Mouse (Mus musculus) cerebellum, adult 11-12 months (tissue): ENCODE results near the gene Arhgap28.
"Not testable (repeated sequence)": the region's sequence is repeated elsewhere in the genome, so short reads cannot be mapped to it uniquely, and the experiment has no call there.

Experiments
- DNase-seq: peaks from one replicate; pipeline ENCODE4 v3.0.0; 2022

The Arhgap28 gene

DNA sequence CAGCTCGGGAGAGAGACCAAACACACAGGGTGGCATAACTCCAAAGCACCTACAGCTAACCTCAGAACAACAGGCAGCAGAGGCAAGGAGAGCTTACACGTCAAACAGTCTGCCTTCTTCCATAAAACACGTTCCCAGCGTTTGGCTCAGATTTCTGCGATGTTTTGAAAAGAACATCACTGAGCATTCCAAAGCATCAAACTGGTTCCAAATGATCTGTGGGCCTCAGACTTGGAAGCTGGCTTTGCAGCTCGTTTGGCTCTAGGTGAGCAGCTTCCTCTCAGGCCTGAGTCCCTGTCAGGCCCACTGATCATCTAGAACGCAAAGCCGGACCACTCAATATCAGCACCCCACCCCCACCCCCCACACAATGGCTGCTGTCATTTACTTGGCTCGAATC, 137.9 kb downstream of the Arhgap28 start:
- no peak for DNase-seq

DNA sequence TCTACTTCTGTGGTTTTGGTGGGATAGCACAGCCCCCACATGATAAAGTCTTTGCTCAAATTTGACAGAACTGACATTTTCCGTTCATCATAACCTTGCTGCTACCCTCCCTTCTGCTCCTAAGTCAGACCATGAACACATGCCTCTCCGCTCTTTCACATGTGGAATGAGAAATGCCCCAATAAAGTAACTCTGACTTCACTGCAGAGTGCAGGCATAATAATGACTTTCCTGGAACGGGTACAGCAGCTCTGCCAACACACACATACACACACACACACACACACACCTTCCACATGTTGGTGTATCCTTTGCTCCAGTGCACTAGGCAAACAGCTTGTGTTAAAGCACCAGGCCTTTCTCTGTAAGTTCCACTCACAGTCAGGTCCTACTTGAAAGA, 139.0 kb downstream of the Arhgap28 start:
- no peak for DNase-seq

DNA sequence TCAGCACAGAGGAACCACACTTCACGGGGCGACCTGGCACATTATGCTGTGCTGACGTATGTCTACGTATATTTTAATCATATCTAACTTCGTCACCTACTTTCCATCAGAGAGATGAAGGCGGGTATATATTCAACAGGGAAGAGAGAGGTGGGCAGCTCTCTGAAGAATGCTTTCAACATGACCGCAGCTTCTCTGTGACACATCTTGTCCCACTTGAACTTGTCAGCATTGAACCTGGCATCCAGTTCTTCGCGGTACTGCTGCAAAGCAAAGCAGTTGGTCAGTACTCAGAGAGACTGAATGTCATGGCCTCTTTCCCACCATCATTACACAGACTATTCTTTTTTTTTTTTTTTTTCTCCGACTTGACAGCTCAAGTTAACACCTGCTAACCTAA, 139.6 kb downstream of the Arhgap28 start:
- no peak for DNase-seq

DNA sequence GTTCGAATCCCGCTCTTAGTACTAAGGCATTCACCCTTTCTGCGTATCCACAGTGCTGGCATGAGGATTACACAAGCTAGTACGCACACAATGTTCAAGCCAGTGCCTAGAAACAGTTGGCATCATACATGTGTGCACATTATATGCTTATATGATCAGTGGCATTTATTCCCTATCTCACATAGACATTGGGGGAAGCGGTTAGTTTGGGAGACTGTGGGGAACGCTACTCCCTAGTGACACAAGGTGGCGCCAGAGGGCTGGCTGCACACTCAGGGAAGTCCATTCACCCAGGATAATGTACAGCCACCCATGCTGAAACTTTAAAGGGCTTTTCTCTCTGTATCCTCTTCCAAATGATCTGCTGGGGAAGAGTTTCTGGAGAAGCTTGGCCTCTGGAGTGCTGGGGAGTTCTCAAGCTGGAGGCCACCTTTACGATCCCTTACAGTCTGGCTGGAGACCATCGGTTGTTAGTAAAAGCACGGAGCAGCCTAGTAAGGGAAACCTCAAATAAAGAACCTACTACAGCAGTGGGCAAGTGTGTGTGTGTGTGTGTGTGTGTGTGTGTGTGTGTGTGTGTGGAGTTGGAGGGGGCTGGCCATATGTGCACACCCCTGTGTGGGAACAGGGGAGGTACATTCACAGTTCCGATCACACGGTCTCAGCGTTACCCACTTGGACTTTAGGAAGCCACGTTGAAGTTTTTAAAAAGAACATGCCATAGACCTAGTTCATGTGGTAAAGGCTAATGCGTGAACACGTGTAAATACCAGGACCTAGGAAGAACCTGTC, 142.0 kb downstream of the Arhgap28 start:
- DNase-seq: peak; percentile 19

DNA sequence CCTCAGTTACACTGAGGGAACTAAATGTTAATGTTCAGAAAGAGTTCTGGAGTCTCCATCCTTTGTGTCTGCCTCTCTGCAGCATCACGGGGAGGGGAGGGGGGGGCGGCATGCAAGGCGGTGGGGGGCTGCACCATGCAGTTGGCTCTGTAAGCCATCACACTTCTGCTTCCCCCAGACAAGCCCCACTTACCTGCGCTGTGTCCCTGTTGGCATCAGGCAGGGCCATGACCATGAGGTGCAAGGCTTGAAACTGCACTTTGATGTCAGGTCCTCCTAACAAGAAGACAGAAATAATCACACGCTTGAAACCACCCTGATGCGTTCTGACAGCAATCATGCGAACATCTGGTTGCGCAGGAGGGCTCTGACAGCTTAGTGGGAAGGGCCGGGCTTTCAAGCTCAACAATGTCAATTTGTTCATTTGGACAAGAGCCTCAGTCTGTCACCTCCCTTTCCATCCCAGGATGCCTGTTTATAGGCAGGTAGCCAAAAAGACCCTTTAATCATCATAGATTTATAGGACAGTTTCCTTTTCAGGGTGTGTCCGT, 142.8 kb downstream of the Arhgap28 start:
- DNase-seq: no peak

DNA sequence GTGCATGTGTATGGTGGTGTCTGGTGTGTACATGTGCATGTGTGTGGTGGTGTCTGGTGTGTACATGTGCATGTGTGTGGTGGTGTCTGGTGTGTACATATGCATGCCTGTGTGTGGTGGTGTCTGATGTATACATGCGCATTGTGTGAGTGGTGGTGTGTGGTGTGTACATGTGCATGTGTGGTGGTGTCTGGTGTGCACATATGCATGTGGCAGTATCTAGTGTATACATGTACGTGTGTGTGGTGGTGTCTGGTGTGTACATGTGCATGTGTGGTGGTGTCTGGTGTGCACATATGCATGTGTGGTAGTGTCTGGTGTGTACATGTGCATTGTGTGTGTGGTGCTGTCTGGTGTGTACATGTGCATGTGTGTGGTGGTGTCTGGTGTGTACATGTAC, 162.4 kb downstream of the Arhgap28 start:
- DNase-seq: not testable (repeated sequence)

DNA sequence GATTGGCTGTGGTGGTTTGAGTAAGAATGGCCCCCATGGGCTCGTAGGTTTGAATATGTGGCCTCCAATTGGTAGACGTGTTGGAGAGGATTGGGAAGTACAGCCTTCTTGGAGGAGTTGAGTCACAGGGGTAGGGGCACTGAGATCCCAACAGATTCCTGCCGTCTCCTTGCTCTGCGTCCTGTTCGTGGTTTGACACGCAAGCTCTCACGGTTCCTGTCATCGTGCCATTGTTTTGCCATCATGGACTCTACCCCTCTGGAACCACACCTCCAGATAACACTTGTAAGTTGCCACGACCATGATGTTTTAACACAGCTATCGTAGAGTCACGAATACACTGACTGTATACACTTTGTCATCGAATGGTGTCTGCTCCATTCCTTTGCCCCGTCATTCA, 165.0 kb downstream of the Arhgap28 start:
- no peak for DNase-seq

DNA sequence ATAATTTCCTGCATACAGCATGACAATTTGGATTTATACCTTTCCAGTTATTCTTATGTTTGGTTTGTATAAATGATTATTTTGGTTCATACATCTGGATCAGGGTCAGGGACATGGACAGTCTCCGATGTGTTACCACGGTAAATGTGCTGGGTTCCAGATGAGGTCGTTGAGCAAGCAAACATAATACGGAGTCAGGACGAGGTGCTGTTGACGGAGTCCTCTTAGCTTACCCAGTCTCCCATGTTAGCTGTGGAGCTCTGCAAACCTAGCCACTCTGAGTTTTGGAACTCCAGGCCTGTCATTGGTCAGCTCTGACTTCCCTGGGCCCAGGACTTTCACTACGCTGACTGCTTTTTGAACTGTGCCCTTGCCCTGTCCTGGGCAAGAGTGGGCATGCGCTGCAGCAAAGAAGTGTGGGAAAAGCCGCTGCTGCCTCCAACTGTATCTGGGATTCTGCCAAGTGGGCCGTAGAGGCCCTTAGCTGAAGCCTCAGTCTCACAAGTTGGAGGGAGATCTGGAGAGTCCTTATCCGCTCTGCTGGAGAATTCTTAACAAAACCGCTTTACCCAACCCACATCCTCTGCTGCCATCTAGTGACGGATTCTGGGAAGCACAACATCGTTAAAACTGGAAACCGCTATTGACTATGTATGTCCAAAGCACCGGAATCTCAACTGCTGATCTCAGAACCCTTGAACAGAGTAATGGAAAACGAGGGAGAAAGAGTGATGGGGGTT, 166.4 kb downstream of the Arhgap28 start:
- DNase-seq: peak; percentile 18

DNA sequence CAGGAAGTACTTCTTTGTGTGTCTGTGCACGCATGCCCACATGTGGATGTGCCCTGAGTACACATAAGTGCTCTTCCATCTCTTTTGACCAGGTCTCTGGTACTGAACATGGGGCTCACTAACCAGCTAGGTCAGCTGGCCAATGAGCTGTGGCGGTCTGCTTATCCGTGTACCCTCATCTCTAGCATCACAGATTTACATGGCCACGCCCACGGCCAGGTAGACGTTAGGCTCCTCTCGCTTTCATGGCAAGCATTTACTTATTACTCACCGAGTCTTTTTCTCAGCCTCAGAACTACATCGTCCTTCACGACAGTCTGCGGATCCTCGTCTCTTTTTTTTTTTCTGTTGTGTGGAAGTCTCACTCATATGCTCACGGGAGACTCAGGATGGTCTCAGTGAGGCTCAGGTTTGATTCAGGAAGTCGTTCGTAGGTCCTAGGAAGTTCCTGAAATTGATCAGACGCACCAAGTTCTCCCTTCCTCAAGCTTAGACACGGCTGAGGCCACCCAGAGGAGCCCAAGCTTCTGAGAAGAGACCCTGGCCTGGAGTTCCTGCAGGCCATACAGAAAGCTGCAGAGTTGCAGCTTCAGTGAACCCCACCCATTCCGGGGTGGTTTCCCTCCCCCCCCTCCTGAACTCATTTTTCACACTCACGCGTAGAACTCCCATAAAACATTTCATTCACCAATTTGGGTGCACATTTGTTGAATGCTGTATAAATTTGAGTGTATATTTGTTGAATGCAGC, 167.6 kb downstream of the Arhgap28 start:
- DNase-seq: no peak

DNA sequence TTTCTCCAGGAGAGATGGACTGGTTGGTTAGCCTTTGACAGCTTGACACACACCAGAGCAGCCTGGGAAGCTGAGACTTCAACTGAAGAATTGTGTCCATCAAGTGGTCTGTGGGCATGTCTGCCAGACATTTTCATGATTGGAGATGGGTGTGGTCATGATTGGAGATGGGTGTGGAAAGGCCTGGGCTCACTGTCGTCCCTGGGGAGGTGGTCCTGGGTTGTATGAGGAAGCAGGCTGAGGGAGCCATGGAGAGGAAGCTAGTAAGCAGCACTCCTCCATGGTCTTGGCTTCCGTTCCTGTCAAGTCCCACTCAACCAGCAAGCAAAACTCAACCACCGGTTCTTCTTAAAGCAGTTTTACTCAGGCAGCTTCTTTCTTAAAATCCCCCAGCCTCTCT, 176.5 kb downstream of the Arhgap28 start:
- DNase-seq: no peak

DNA sequence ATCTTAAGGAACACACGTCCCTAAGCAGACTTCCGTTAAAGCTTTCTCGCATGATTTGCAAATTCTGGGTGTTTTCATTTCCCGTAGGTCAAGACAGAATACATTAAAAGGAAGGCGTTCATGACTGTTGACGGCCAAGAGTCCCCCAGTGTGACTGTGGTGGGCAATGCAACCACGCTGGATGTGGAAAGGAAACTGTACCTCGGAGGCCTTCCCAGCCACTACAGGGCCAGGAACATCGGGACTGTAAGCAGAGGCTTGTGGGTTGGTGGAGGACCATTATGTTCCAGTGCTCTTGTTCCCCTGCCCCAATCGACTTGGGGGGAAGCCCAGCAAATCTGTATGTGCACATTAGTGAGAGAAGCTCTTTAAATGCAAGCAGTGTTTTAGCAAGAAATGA, 187.0 kb downstream of the Arhgap28 start:
- DNase-seq: no peak

DNA sequence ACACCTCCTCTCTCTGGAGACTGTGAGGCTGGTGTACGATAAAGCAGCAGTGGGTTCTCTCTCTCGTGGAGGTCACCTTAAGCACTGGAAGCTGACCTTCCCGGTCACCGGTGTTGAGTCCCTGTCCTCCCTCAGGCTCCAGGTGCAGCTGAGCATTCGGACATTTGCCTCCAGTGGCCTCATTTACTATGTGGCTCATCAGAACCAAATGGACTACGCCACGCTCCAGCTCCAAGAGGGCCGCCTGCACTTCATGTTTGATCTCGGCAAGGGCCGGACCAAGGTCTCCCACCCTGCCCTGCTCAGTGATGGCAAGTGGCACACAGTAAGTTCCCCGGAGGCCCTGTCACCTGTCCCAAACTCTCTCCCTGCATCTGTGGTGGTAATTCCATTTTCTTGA, 188.2 kb downstream of the Arhgap28 start:
- DNase-seq: no peak

DNA sequence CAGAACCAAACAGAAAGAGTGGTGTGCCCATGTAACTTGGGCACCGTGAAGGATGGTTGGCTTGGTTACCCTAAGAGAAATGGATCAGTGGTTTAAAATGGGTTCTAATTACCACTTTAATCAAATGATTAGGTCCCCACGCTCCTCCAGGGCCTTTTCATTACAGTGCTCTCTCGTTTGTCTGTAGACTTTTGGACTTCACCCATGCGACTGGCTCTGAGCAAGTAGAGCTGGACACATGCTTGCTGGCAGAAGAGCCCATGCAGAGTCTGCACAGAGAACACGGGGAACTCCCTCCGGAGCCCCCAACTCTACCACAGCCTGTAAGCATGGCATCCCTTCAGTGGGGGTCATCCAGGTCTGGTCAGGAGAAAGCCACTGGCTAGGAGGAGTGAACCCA, 190.3 kb downstream of the Arhgap28 start:
- no peak for DNase-seq

DNA sequence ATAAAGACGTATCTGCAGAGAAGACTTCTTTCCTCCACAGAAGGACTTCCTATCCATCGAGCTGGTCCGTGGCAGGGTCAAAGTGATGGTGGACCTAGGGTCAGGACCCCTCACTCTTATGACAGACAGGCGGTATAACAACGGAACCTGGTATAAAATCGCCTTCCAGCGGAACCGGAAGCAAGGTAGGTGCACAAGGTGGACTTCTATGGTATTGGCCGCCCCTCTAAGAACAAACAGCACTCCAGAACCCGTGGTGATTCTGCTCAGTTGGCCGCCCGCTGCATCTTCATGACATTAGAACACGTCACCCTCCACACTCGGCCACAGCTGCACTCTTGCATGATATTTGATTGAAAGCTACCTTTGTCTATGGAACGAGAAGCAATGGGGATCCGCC, 194.7 kb downstream of the Arhgap28 start:
- no peak for DNase-seq
